Mouse (Mus musculus): ENCODE results near the gene Znrf3. TPM values are rescaled to one million over a fixed set of nuclear protein-coding genes. Genes with fewer than 3 reads are reported as not detected.
A peak's percentile ranks its signal among the peaks of the same experiment; 100 is the strongest.
"Not testable (repeated sequence)": the region's sequence is repeated elsewhere in the genome, so short reads cannot be mapped to it uniquely, and the experiment has no call there.

Gene Znrf3
- polyA plus RNA-seq (2017; shearing (Covaris generic)): 10 to 100 TPM; 12.0 to 18.3 TPM

DNA sequence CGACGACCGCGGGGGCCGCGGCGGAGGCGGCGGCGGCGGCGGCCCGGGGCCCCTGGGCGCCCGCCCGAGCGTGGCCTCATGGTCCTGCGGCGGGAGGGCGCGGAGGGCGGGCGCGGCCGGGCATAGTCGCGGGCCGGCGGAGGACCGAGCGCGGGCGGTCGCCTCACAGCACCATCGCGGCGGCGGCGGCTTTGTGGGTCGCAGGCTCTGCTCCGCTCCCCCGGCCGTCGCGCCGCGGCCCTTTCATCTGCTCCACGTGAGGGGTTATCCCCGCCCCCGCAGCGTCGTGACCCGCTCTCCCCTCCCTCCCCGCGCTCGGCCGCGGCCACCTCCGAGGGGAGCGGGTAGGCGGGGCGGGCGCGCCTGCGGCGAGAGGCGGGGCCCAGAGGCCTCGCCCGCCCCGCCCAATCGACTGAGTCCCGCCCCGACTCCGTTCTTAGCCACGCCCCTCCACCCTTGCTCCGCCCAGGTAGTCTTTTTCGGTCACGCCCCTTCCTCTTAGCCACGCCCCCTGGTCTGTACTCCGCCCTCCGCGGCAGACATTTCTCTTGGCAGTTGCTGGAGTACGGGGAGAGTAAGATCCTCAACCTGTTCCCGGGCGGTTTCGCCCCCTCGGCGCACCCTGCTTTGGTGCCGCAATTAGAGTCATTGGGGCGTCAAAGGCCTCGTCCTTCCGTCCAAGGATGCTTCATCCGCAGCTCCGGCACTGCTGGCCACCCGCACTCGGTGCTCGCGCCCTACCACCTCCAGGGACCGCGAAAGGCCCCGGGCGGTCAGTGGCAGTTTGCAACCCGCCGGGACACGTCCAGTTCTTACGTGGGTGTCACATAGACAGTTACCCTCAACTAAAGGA, at the start of gene Znrf3:
TSS of gene Znrf3 (minus strand) at position 249 of the 853 bp plus-strand sequence.
- peak; percentile 82 for ATAC-seq

DNA sequence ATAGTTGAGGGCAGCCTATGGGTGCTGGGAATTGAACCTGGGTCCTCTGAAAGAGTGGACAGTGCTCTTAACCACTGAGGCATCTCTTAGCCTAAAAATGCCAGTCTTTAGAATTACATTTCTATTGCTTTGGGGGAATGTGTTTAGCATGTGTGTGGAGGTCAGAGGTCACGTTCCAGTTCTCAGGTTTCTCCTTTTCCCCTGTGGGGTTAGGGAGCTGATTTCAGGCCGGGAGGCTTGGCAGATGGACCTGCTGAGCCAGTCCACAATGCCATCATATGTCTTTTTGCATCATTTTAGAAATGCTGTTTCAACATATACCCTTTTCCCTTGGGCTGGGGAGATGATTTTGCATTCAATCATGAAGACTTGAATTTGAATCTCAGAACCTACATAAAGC, 49.2 kb upstream of the Znrf3 start:
- no peak for ATAC-seq

DNA sequence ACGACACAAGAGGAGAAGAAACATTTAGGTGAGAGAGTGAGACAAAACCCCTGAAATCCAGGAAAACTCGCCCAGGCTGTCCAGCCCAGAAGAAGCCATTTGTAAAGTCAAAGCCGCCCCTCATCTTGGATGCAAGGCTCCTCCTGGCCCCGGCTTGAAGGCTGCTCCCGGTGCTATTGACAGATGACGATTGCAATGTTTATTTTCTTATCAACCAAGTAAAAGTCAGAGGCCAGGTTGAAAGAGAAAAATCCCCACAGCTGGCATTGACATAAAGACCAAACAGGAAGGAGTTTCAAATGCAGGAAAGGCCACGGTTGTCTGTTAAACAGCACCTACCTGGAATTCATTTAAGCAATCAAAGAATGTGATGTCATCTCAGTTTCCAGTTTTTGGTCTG, 47.3 kb upstream of the Znrf3 start:
- ATAC-seq: no peak

DNA sequence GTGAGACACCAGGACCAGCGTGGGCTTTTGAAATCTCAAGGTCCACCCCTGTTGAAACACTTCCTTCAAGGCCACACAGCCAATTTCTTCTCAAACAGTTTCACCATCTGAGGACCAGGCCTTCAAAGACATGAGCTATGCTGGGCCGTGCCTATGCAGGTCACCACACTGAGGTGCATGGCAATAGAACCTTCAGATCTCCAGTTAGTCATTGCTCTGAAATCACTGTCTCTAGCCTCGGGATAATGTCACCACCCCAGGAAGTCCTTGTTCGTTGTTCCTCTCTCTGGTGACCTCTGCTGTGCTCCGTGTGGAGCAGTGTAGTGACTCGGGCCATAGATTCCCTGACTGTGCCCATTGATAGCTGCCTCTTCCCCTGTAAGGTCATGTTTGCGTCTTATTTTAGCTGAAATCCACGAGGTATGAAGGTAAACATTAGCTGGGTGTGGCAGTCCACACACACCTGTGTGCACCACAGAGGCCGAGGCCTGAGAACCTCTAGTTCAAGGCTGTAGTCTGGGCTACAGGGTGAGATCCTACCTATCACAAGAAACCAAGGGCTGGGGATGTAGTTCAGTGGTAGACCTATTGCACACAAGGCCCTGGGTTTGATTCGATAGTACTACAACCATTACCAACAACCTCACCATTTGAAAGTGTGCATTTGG, 46.5 kb upstream of the Znrf3 start:
- no peak for ATAC-seq

DNA sequence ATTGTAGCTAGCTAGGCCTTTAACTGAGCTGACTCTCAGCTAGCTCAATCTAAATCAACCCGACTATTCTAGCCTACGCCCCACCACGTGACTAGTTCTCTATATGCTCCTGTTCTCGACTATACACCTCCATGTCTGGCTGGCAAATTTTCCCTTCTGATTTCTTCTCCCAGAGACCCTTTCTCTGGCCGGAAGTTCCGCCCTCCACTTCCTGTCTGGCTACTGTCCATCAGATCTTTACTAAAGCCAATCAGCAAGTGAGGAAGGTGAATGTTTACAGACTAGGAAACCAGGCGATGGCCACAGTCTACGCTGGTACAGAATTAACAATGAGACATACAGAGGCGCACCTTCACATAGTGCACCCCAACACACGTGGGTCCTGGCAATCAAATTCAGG, 44.8 kb upstream of the Znrf3 start:
- ATAC-seq: not testable (repeated sequence)

DNA sequence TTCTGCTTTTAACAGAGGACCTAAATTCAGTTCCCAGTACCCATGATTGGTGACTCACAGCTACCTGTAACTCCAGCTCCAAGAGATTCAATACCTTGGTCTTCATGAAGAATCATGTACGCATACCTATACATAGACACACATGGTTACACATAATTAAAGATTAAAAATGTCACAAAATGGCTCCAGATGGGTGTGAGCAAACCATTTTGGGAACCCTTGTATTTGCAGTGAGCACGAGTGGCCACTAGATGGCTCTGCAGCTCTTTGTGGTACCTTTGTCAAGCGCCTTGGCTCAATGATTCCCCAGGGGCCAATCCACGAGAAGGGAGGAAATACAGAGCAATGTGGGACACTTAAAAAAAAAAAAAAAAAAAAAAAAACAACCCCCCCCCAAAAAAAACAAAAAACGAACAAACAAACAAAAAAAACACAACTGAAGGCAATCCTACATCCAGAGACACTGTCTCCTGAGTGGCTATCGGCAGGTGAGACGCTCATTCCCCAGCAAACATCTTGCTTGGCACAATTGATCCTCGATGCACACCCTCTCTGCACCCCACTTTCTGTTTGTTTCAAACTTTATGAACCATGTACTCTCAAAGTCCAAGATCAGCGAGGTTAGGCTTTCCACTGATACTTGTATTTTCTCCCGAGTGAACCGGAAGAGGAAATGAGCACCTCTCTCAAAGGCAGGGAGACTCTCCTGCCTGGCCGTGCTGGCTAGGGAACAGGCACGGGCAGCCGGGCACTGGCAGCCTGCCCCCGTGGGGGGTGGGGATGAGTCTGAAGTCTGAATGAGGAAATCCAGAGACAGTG, 40.8 kb upstream of the Znrf3 start:
- ATAC-seq: peak; percentile 85

DNA sequence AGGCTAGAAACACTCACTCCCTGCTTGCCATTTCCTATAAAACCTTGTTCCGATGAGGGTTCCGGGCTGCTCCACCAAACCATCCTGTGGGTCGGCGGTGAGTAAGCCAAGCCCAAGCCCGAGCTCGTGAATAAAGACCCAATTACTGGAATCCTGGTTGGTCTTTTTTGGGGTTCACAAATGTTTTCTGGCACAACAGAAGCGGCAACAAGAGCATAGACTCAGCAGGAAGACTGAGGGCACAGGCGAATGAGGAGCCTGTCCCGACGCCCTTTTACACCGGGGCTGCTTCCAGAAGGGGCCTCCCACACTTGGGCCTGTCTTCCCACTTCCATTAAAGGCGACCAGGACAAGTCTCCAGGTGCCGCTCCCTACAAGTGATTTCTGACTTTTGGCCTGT, 37.9 kb upstream of the Znrf3 start:
- no peak for ATAC-seq

DNA sequence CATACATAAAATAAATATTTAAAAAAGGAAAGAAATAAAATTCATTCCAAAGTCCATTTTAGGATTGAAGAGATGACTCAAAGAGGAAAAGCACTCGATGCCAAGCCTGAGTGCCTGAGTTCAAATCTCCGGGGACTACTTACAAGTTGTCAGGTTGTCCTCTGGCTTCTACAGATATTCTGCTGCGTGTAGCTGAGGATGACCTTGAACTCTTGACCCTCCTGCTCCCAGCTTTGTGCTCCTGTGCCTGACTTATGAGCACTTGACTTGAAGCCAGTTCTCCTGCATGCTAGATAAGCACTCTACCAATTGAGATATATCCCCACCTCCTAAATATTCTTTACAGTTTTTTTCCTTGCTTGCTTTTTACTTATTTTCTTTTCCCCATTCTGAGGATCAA, 34.2 kb upstream of the Znrf3 start:
- ATAC-seq: no peak

DNA sequence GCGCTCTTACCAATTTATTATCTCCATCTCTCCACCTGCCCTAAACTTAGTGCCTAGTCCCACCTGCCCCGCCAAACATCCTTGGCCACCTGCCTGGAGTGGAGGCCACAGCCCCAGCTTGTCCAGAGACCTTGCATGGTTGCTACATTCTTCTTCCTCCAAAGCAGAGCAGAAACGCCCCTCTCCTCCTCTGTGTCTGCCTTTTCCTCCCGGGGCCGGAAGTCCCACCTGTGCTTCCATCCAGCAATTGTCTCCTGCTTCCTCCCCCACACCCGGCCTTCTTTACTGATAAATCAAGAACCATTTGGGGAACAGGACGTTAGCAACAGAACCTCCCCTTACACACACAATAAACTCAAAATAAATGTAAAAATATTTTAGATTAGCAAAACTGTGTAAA, 33.5 kb upstream of the Znrf3 start:
- ATAC-seq: no peak

DNA sequence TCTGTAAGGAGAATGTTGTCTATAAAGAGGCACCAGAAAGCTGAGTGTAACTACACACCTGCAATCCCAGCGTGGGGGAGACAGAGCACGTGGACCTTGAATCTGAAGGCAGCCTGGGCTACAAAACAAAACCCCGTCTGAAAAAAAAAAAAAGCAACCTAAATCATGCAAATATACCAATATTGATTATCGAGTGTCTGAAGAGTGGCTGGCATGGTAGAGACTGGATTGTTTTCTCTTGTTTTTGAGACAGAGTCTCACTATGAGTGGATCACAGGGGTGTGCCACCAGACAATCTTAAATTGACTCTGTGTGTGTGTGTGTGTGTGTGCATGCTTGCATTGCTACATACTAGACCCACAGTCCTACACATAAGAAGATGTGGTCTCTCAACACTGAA, 32.2 kb upstream of the Znrf3 start:
- no peak for ATAC-seq

DNA sequence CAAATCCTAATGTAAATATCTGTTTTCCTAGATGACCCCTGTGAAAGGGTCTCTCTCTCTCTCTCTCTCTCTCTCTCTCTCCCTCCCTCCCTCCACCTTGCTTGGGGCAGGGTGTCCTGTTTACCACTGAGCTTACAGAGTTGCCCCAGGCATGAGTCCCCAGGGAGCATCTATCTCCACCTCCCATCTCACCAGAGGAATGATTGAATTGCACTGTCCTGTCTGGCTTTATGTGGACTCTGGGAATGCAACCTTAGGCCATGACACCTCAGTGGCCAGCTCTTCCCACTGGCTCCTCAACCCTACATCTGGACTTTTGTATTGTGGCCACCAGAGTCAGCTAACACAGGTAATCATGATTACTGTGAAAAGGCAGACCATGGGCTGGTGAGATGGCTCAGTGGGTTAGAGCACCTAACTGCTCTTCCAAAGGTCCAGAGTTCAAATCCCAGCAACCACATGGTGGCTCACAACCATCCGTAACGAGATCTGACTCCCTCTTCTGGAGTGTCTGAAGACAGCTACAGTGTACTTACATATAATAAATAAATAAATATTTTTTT, 31.0 kb upstream of the Znrf3 start:
- ATAC-seq: not testable (repeated sequence)

DNA sequence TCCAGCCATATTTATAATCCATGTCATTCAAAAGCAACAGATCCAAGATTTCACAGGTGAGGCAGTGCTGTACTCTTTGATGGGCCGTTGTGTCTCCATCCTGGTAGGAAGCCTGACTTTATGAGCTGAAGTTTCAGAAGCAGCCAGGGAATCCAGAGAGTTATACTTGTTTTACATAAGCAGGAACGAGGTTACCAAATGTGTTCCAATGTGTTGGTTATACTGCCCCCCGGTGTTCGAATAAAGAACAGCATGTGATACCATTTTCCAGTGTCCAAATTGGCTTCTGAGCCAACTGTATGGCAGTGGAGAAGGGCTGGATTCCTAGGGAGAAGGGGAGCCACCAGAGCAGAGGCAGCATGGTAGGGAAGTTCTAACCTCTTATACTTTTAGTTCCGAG, 29.5 kb upstream of the Znrf3 start:
- peak; percentile 43 for ATAC-seq

DNA sequence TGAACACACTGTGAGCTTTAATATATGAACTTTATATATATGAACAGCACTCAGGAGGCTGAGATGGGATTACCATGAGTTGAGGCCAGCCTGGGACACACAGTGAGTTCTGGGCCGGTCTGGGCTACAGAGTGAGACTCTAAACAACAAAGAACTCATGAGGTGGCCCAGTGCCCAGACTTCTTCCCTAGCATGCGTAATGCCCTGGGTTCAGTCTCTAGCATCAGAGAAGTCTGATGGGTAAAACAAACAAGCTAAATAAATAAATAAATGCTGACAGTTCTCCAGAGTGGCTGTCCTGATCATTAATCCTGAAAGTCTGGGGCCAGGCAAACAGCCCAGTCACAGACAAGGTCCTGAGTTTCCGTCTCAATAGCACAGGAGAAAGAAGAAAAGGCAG, 25.4 kb upstream of the Znrf3 start:
- no peak for ATAC-seq

DNA sequence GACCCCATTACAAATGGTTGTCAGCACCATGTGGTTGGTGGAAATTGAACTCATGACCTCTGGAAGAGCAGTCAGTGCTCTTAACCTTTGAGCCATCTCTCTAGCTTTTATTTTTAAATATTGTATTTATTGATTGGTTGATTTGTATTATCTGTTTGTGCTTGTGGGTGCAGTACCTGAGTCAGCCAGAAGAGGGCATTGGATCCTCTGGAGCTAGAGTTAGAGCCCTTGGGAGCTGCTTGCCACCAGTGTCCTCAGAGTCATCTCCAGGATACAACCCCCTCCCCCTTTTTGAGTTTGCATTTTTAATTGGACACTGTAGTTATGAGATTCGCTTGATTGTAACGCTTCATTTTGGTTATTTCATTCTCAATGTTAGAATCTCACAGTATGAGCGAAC, 24.4 kb upstream of the Znrf3 start:
- ATAC-seq: no peak

DNA sequence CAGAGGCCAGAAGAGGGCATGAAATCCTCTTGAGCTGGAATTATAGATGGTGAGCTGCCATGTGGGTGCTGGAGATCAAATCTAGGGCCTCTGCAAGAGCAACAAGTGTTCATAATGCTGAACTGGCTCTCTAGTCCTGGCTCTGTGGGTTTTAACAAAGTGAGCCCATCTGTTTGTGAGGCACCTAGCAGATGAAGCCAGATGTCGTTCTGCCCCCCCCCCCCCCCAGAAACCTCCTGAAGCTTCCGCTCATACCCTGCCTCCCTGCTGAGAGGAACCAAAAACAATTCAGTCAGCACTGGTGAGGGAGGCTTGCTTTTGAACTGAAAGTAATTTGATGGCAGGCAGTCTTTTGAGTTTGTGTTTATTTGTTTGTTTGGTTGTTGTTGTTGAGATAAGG, 23.8 kb upstream of the Znrf3 start:
- ATAC-seq: no peak

DNA sequence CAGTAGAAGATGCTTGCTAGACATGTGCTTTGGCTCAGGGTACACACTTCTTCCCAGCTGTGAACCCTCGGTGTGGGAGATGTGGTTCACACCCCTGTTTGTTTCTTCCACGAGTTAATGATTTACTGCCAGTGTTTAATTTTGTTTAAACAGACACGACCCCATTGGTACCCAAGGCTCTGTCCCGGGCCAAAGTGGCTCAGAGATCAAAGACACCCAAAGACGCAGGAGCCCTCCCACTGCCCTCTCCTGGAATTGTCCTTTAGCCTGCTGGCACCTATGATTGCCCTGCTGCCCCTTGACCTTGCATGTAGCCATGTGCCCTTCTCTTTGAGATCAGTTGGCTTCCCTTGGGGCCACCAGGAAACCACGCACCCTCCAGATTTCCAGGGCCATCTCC, 7.3 kb upstream of the Znrf3 start:
- ATAC-seq: no peak

DNA sequence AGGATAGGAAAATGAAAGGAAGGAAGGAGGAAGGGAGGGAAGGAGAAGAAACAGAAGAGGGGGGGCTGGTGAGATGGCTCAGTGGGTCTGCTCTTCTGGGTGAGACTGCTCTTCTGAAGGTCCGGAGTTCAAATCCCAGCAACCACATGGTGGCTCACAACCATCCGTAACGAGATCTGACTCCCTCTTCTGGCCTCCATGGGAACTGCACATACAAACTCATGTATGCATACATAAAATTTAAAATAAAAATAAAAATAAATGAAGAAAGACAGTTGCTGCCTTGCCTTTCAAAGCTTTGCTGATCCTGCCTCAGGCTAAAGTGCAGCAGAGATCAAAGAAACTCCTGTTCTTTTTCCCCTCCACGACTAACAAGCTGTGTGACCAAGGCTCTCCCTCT, 6.7 kb upstream of the Znrf3 start:
- ATAC-seq: no peak

DNA sequence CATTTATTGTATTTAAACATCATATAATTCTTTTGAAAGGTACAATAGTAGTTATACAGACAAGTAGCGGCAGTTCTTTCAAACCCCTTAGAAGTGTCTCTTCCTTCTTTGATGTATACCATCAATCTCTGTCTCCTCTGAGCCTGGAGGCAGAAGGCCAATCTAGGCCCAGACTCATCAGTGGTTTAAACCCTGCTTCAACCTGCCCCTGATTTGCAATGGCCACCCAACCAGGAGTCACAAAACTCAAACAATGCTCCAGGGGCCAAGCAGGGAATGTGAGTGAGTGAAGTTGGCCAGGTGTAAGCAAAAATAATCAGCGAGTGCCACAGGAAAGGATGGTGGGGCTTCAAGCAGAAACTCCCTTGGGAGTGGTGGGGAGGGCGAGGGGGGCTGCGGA, 6.1 kb upstream of the Znrf3 start:
- no peak for ATAC-seq

DNA sequence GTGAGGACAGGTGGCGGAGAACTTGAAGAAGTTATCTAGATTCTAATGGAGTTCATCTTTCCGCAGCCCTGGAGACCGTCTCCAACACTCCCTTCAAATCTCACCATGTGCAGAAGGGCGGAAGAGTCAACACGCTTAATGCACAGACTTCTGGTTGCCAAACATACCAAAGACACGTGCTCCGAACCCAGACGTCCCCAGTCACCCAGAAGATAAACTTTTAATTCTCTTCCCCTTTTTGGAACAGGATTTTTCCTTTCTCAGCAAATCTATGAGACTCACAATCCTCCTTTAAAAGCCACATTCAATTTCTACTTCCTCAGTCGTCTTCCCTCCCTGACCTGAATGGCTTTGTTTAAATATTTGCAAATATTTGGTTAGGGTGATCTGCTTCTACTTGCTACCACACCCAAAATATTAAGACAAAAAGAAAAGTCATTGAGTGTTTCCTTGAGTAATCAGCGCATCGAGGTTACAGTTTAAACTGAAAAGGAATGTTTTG, 856 bp upstream of the Znrf3 start:
- ATAC-seq: no peak

DNA sequence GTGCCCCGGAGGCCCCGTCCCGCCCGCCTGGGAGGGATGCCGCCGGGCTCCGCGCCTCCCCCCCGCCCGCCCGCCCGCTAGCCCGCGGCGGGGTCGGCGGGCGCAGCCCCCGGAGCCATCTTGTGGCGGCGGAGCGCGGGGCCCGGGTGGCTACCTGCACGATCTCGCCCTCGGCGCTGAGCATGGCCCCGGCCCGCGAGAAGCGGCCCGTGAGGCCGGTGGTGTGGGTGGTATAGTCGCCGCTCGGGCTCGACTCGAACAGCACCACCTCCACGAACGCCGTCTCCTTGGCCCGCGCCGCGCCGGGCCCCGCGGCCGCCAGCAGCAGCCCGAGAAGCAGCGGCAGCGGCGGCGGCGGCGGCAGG, 431 bp downstream of the Znrf3 start:
- no peak for ATAC-seq

DNA sequence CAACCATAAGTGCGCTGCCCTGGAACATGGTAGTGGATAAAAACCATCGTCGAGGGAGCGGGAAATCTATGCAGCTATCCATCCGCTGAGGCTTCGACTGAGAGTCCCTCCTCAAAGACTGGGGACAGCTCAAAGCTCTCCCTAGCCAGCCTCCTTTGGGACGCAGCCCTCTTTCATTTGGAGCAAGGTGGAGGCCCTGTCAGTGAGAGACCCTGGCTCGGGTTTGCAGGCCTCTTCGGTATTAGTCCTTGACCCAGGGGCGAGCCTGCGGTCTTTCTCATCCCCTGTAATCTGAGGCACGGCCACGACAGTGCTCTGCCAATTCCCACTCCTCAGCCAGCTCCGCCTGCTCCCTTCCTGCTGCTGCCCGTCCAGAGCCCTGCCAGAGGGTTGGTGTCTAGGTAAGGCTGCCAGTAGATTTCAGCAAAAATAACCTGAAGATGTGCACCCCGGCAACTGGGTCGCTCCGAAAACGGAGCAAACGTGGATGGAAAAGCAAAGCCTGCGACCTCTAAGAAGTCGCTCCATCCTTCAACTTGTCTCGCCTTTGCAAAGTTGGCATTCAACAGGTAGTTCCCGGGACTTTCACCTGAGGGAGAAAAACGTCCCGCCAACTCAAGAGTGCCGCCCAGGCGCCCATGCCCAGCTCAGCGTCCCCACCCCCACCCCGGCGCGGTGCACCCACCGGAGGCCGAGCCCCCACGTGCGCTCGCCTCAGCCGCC, 975 bp downstream of the Znrf3 start:
- no peak for ATAC-seq

DNA sequence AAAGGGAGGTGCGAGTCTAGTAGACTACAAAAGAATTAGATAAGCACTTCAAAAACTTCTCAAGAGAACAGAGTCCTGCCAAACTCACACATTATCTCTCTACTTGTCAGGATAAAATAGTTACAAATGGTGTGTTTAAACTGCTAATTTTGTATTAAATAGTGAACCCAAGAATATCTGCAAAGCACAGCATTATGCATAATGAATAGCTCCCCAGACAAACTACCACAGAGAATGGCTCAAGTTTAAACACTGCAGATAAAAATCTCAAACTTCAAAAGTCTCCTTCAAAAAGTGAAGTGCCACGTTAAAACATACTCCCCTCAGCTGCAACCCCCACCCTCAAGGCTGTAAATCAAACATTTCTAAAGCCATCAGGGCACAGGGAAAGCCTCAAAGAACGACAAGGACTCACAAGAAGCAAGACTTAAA, 2.0 kb downstream of the Znrf3 start:
- ATAC-seq: no peak
